ENCODE assay signal across 9 mouse cellular contexts in genomic region chr1:39949790-39950462, GRCm38 (mm10). TPM values are rescaled to one million over a fixed set of nuclear protein-coding genes. Genes with fewer than 3 reads are reported as not detected.
A peak's percentile ranks its signal among the peaks of the same experiment; 100 is the strongest.
DNase-seq lines count a peak whose midpoint lies in the region; ATAC-seq and TF ChIP-seq lines count a peak whose summit lies in the region.
"Had no signal": no experiment of that assay in that cellular context is flagged by ENCODE, and none has a peak within 500 bp of the region (broad histone marks: within the 10 kb centered on the region; RNA-seq: fewer than 3 reads in every experiment).

No protein-coding gene starts in this region.

- no peak for DNase-seq in kidney, adult 2 months
- no peak for DNase-seq in kidney, postnatal 14 days
- DNase-seq in embryonic facial prominence, embryonic 10.5 days (ENCODE audit: low spot score), result peak; percentile 52
- peak; percentile 83 for DNase-seq in stomach, postnatal 0 days (ENCODE audit: low spot score)
- no peak for DNase-seq in cerebellum, adult 2 months

- no peak for TF ChIP-seq POLR2A in kidney, adult 2 months (IDR thresholded peaks at IDR 0.05; ENCODE audit: low read depth, low read length)
- TF ChIP-seq POLR2A in cerebellum, adult 2 months (IDR thresholded peaks at IDR 0.05; ENCODE audit: borderline replicate concordance, insufficient read depth, low read length), result no peak

- H3K9ac ChIP-seq in liver, embryonic 12.5 days, result no peak overlapping the region
- H3K9ac ChIP-seq in stomach, postnatal 0 days (ENCODE audit: low read length), result no peak overlapping the region

- TF ChIP-seq CTCF in kidney, adult 2 months (conservative IDR thresholded peaks at IDR 0.05; ENCODE audit: insufficient read depth, insufficient read length, low read depth, low read length), result 0 out of 2 replicates have a peak, but pooled peaks have one; percentile 5
- peak; percentile 49 for TF ChIP-seq CTCF in stomach, postnatal 0 days (IDR thresholded peaks at IDR 0.05; ENCODE audit: low read depth)
- no peak for TF ChIP-seq CTCF in cerebellum, adult 2 months (IDR thresholded peaks at IDR 0.05; ENCODE audit: borderline replicate concordance, insufficient read depth, low read depth, low read length)

- H3K27me3 ChIP-seq in kidney, adult 2 months (replicated peaks; ENCODE audit: control insufficient read depth, insufficient read depth, low read length), result no peaks in the 10 kb centered on the region
- H3K27me3 ChIP-seq in embryonic facial prominence, embryonic 10.5 days (replicated peaks; ENCODE audit: low read depth, poor library complexity, severe bottlenecking), result no peaks in the 10 kb centered on the region
- H3K27me3 ChIP-seq in liver, embryonic 12.5 days (replicated peaks), result no peaks in the 10 kb centered on the region
- H3K27me3 ChIP-seq in stomach, postnatal 0 days (ENCODE audit: control insufficient read depth, insufficient read depth, low read length), result no peaks in the 10 kb centered on the region
- no peaks in the 10 kb centered on the region for H3K27me3 ChIP-seq in cerebellum, adult 2 months (ENCODE audit: control insufficient read depth, insufficient read depth, low read length)

- WGBS in kidney, adult 2 months, result 36% methylated on average over 10 of the region's 10 CpGs
- 43% methylated on average over 10 of the region's 10 CpGs for WGBS in embryonic facial prominence, embryonic 10.5 days
- 25% methylated on average over 10 of the region's 10 CpGs for WGBS in liver, embryonic 12.5 days (ENCODE audit: insufficient replicate concordance)
- WGBS in stomach, postnatal 0 days, result 32% methylated on average over 10 of the region's 10 CpGs
- 48% methylated on average over 10 of the region's 10 CpGs for WGBS in cerebellum, adult 2 months

- no peaks in the 10 kb centered on the region for H3K36me3 ChIP-seq in kidney, adult 2 months (ENCODE audit: control insufficient read depth, insufficient read depth, low read length)
- no peaks in the 10 kb centered on the region for H3K36me3 ChIP-seq in embryonic facial prominence, embryonic 10.5 days (replicated peaks)
- no peaks in the 10 kb centered on the region for H3K36me3 ChIP-seq in liver, embryonic 12.5 days
- H3K36me3 ChIP-seq in stomach, postnatal 0 days (ENCODE audit: control insufficient read depth, insufficient read depth, low read length), result no peaks in the 10 kb centered on the region

- no peak overlapping the region for H3K4me3 ChIP-seq in kidney, adult 2 months (ENCODE audit: insufficient read depth, low read depth, low read length)
- H3K4me3 ChIP-seq in embryonic facial prominence, embryonic 10.5 days, result no peak overlapping the region
- H3K4me3 ChIP-seq in liver, embryonic 12.5 days, result no peak overlapping the region
- H3K4me3 ChIP-seq in stomach, postnatal 0 days (ENCODE audit: low read depth, low read length), result no peak overlapping the region
- H3K4me3 ChIP-seq in cerebellum, adult 2 months (replicated peaks; ENCODE audit: insufficient read depth, low read depth, low read length), result no peak overlapping the region

- no peak for TF ChIP-seq EP300 in stomach, postnatal 0 days (optimal IDR thresholded peaks at IDR 0.05)

- H3K9me3 ChIP-seq in embryonic facial prominence, embryonic 10.5 days, result no peaks in the 10 kb centered on the region
- H3K9me3 ChIP-seq in liver, embryonic 12.5 days (replicated peaks), result no peaks in the 10 kb centered on the region
- H3K9me3 ChIP-seq in stomach, postnatal 0 days (ENCODE audit: control insufficient read depth, low read length), result no peaks in the 10 kb centered on the region

- ATAC-seq in CD4-positive, CD25-positive, alpha-beta regulatory T cell, adult 4 months, result peak; percentile 28
- peak; percentile 92 for ATAC-seq in liver, embryonic 12.5 days
- peak; percentile 76 for ATAC-seq in stomach, postnatal 0 days (ENCODE audit: low FRiP score, low TSS enrichment)
- ATAC-seq in frontal cortex, adult (ENCODE audit: low TSS enrichment), result no peak

- peak overlapping the region; percentile 41 for H3K4me2 ChIP-seq in liver, embryonic 12.5 days
- no peak overlapping the region for H3K4me2 ChIP-seq in stomach, postnatal 0 days (replicated peaks; ENCODE audit: low read depth)

- H3K27ac ChIP-seq in kidney, adult 2 months (ENCODE audit: insufficient read depth, low read depth, low read length), result no peak overlapping the region
- H3K27ac ChIP-seq in embryonic facial prominence, embryonic 10.5 days (replicated peaks), result no peak overlapping the region
- no peak overlapping the region; the same call in 1 of the 2 replicates for H3K27ac ChIP-seq in liver, embryonic 12.5 days
- peak overlapping the region; percentile 30; the same call in 1 of the 2 replicates for H3K27ac ChIP-seq in stomach, postnatal 0 days (replicated peaks)
- H3K27ac ChIP-seq in cerebellum, adult 2 months (ENCODE audit: insufficient read depth, low read length), result no peak overlapping the region
- H3K27ac ChIP-seq: macrophage had no signal

- peaks cover 14% of the 10 kb centered on the region for H3K4me1 ChIP-seq in kidney, adult 2 months (ENCODE audit: control insufficient read depth, insufficient read depth, low read length)
- peaks cover 91% of the 10 kb centered on the region for H3K4me1 ChIP-seq in embryonic facial prominence, embryonic 10.5 days
- H3K4me1 ChIP-seq in liver, embryonic 12.5 days, result peaks cover 72% of the 10 kb centered on the region
- H3K4me1 ChIP-seq in stomach, postnatal 0 days (replicated peaks; ENCODE audit: control insufficient read depth, insufficient read depth), result peaks cover 13% of the 10 kb centered on the region; the same call in 1 of the 2 replicates
- H3K4me1 ChIP-seq in cerebellum, adult 2 months (ENCODE audit: control insufficient read depth, insufficient read depth, low read length), result peaks cover 36% of the 10 kb centered on the region

RNA-seq across cellular contexts. Expression of gene Map4k4, which starts 49.2 kb away (rescaled TPM):
- 28.3 and 29.2 TPM in 2 replicates for polyA plus RNA-seq in kidney, adult 2 months (2012; rRNA removed)
- 10 to 100 TPM; 29.5 to 30.3 TPM for polyA plus RNA-seq in CD4-positive, CD25-positive, alpha-beta regulatory T cell, adult 4 months (2017; shearing (Covaris generic))
- 37.6 and 41.4 TPM in 2 replicates for polyA plus RNA-seq in embryonic facial prominence, embryonic 10.5 days (2016; fragmentation: Nextera tagmentation; extraction: Ambion mirVana)
- polyA plus RNA-seq in liver, embryonic 12.5 days (2016; fragmentation: Nextera tagmentation; extraction: Ambion mirVana), result 8.8 and 9.7 TPM in 2 replicates
- 8.5 and 10.1 TPM in 2 replicates for polyA plus RNA-seq in stomach, postnatal 0 days (2015; fragmentation: Nextera tagmentation; extraction: Ambion mirVana)
- polyA plus RNA-seq in cerebellum, adult 2 months (2012; rRNA removed), result 166 and 168 TPM in 2 replicates

Comparison
In these comparisons a context has a peak if more than half of its experiments do, and no peak if none do; other contexts are left out.
1. DNase-seq: peak in embryonic facial prominence, embryonic 10.5 days (single experiment) and stomach, postnatal 0 days (single experiment); none in kidney, adult 2 months (single experiment), kidney, postnatal 14 days (single experiment) and cerebellum, adult 2 months (0 of 2).